16 mouse cellular contexts compared by ENCODE assay signal in the genomic region with DNA sequence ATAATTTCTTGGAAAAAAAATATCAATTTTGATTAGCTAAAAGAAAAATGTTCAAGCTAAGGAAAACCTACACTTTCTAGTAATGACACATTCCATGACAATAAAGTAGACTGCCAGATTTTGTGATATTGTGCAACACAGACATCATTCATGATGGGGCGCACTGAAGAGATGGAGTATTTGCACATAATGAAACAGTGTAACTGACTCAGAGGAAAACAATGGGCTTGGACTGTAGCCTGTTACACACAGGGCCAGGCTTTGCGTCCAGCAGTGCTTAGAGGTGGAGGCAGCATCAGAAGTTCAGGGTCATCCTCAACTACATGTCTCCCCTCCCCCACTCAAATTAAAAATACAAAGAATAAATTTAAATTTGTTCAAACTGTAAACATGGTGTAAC. TPM values are rescaled to one million over a fixed set of nuclear protein-coding genes. Genes with fewer than 3 reads are reported as not detected.
"Had no signal": no experiment of that assay in that cellular context is flagged by ENCODE, and none has a peak within 500 bp of the region (broad histone marks: within the 10 kb centered on the region; RNA-seq: fewer than 3 reads in every experiment).

No protein-coding gene starts in this region.

- DNase-seq: kidney, adult 18-20 months; kidney, postnatal 14 days; lung, embryonic 14.5 days; right cerebral cortex, adult 18-20 months; right cerebral cortex, postnatal 25 days; thymus, adult 18-20 months; thymus, postnatal 14 days had no signal

- H3K27ac ChIP-seq: limb, embryonic 15.5 days; liver, embryonic 12.5 days; midbrain, embryonic 12.5 days had no signal

- H3K4me3 ChIP-seq: limb, embryonic 15.5 days; liver, embryonic 12.5 days; midbrain, embryonic 12.5 days had no signal

RNA-seq across cellular contexts. Expression of a gene that starts 9.3 kb away (rescaled TPM):
- total RNA-seq: layer of hippocampus, adult 8-10 months; layer of hippocampus, postnatal 14 days; left cerebral cortex, adult 18-20 months; left cerebral cortex, postnatal 25 days; megakaryocyte-erythroid progenitor cell, adult 5-6 weeks; midbrain, postnatal 0 days had no signal

RNA-seq across cellular contexts. Expression of a gene that starts 32.4 kb away (rescaled TPM):
- total RNA-seq: layer of hippocampus, adult 8-10 months; layer of hippocampus, postnatal 14 days; left cerebral cortex, adult 18-20 months; left cerebral cortex, postnatal 25 days; megakaryocyte-erythroid progenitor cell, adult 5-6 weeks; midbrain, postnatal 0 days had no signal
